Mouse (Mus musculus) embryonic fibroblast, embryonic 13.5 days (primary cell): ENCODE results near the gene Coro1a. TPM values are rescaled to one million over a fixed set of nuclear protein-coding genes. Genes with fewer than 3 reads are reported as not detected.
"Not testable (repeated sequence)": the region's sequence is repeated elsewhere in the genome, so short reads cannot be mapped to it uniquely, and the experiment has no call there.

Experiments used
- H3K27ac ChIP-seq: 2 replicates; pipeline ENCODE4 v1.5.1; 2012; ENCODE audit warnings: low read length, control low read depth, inconsistent platforms; ENCODE audit not compliant: insufficient read depth
- H3K4me1 ChIP-seq: 2 replicates; pipeline ENCODE4 v1.6.1; 2011; ENCODE audit warnings: low read length; ENCODE audit not compliant: control insufficient read depth, insufficient read depth
- H3K4me3 ChIP-seq: 2 replicates; pipeline ENCODE4 v1.5.1; 2011; ENCODE audit warnings: mild to moderate bottlenecking, control low read depth, low read length; ENCODE audit not compliant: insufficient read depth
- CTCF ChIP-seq: IDR thresholded peaks from 2 replicates; pipeline ENCODE4 v1.5.1; 2011; ENCODE audit warnings: mild to moderate bottlenecking, control low read depth, low read length, moderate library complexity, borderline replicate concordance; ENCODE audit not compliant: insufficient read depth
- POLR2A ChIP-seq: IDR thresholded peaks from 2 replicates; pipeline ENCODE4 v1.6.1; 2011; ENCODE audit warnings: low read depth, mild to moderate bottlenecking, control low read depth, low read length, moderate library complexity
- polyA plus RNA-seq: library from polyadenylated mRNA; stranded (reverse); fragments of >200 nt; gene quantifications from 2 replicates; pipeline ENCODE4 v1.2.4, GENCODE M21; 2011; ENCODE audit warnings: low read depth; ENCODE audit not compliant: missing spikeins, insufficient read length

The Coro1a gene
- polyA plus RNA-seq, 1 experiment = 6.5 TPM

DNA sequence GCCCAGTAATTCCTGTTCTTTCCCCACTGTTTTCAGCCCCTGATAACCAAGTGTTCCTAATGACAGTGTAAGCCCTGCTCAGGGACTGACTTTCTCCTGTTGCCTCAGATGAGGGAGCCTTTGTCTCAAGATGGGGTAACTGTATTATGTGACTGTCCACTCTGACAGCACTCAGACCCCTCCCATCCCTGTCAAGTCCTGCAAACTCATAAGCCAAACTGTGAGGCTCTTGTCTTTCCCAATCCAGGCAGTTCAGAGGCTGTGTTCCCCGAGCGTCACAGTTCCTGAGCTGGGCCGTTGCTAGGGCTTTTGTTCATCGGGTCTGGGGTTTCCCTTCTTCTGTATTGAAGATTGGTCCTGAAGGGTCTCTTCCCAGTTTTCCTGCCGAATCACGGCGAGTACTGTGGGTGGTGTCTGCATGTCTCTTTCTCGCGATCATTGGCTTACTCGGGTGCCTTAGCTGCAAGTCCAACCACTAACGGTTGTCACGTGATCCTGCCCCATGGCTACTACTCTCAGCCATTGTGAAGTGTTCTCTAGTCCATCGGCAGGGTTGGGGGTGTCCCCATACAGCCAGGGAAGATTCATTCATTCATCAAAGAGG, 32.6 kb upstream of the Coro1a start:
- Histone ChIP-seq H3K4me3 (no peak overlapping the region), H3K27ac (no peak overlapping the region), H3K4me1 (no peaks in the 10 kb centered on the region)
- TF ChIP-seq POLR2A (no peak), CTCF (no peak)

GRCm38 (mm10) chr7:126739551-126739950, 32.0 kb upstream of the Coro1a start:
- H3K4me1 ChIP-seq = no peaks in the 10 kb centered on the region
- TF ChIP-seq POLR2A (no peak), CTCF (no peak)
- no peak overlapping the region for H3K27ac ChIP-seq
- H3K4me3 ChIP-seq = no peak overlapping the region

DNA sequence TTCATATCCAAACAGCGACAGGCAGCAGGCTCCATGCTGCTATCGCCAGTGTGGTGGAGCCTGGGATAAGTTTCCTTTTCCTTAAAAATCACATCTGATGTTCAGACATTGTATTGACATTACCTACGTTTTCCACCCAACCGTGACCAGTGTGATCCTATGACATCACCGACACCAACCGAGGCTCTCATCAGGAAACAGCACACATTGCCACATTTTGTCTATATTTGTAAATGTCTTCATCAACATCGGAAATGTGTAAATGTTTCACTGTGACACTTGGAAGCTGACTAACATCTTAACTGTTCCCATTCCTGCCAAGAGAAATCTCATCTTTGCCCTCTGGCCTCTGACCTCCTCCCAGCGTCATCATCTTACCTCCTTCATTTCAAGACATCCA, 28.5 kb upstream of the Coro1a start:
- H3K4me3 ChIP-seq = no peak overlapping the region
- TF ChIP-seq POLR2A (no peak), CTCF (no peak)
- H3K27ac ChIP-seq = no peak overlapping the region
- no peaks in the 10 kb centered on the region for H3K4me1 ChIP-seq

- H3K27ac ChIP-seq, H3K4me1 ChIP-seq, H3K4me3 ChIP-seq: not testable (repeated sequence)
These were observed 22.7 kb upstream of the Coro1a start for GRCm38 (mm10) chr7:126730256-126730789.

DNA sequence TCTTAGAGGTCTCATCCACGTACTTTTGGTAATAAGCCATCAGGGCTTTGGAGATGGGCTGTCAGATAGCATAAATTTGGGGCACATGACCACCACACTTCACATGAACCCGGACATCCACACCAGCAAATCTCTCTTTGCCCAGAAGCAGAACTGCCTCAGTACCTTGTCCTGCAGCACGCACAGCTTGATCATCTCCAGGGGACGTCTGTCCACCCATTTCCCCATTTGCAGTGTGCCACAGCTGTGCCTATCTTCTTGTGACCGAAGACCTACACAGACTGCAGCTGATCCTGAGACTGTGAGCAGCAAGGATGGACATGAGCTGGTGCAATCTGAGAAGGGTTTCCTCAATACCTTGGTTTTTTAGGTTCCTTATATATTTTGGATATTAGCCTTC, 18.1 kb upstream of the Coro1a start:
- H3K27ac ChIP-seq = no peak overlapping the region
- no peak overlapping the region for H3K4me3 ChIP-seq
- H3K4me1 ChIP-seq = no peaks in the 10 kb centered on the region
- TF ChIP-seq CTCF = no peak

DNA sequence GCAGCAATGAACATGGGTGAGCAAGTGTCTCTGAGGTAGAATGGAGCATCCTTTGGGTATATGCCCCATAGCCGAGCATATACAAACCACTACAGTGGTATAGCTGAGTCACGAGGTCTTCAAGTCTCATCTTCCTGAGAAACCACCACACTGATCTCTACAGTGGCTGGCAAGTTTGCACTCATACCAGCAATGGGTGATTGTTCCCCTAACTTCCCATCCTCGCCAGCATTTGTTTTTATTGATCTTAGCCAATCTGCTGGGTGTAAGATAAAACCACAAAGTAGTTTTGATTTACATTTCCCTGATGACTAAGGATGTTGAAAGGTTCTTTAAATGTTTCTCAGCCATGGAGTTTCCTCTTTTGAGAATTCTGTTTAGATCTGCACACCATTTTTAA, 17.5 kb upstream of the Coro1a start:
- no peak overlapping the region for H3K27ac ChIP-seq
- no peak for TF ChIP-seq CTCF
- no peak for TF ChIP-seq POLR2A
- no peaks in the 10 kb centered on the region for H3K4me1 ChIP-seq
- no peak overlapping the region for H3K4me3 ChIP-seq

DNA sequence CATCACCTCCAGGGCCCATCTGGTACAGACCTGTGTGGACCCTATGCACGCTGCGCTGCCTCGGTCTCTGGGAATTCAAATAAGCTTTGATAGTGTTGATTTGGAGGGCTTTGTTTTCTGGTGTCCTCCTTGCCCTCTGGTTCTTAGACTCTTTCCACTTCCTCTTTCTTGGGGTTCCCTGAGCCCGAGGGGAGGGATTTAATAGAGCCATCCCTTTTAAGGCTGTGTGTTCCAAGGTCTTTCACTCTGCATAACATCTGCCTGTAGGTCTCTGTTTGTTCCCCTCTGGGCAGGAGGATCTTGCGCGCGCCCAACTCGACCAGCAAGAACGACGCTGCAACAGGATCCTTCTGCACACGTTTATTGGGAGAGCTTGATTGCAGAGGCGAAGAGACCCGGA, 14.0 kb upstream of the Coro1a start:
- TF ChIP-seq POLR2A (no peak), CTCF (no peak)
- H3K4me1 ChIP-seq = no peaks in the 10 kb centered on the region

DNA sequence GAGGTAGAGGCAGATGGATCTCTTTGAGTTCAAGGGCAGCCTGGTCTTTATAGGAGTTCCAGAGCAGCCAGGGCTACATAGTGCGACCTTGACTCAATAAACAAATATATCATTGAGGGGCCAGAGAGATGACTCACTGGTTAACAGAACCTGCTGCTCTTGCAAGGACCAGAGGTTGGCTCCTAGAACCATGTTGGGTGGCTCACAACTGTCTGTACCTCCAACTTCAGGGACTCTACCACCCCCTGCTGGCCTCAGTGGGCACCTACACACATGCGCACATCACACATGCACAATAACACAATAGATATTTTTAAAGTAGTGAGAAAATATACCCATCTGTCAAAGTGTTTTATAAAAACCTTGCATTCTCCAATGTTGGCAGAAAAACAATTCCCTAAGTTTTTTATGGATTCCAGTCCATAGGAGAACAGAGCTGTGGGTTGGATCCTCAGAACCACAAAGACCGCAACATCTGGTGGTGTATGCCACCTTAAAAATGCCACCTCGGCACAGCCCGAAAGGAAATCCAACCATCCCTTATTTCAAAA, 11.3 kb upstream of the Coro1a start:
- TF ChIP-seq POLR2A = no peak
- peak; percentile 24; the same call in 1 of the 2 replicates for TF ChIP-seq CTCF
- H3K4me3 ChIP-seq = no peak overlapping the region

More for the DNA sequence above, 14.0 kb upstream of the Coro1a start:
- H3K4me3 ChIP-seq = no peak overlapping the region
- H3K27ac ChIP-seq = no peak overlapping the region

GRCm38 (mm10) chr7:126717566-126717965, 10.0 kb upstream of the Coro1a start:
- H3K4me3 ChIP-seq = no peak overlapping the region
- TF ChIP-seq POLR2A (no peak), CTCF (no peak)
- no peaks in the 10 kb centered on the region for H3K4me1 ChIP-seq
- H3K27ac ChIP-seq = no peak overlapping the region

More for the DNA sequence above, 11.3 kb upstream of the Coro1a start:
- H3K27ac ChIP-seq = no peak overlapping the region
- no peaks in the 10 kb centered on the region for H3K4me1 ChIP-seq

- Histone ChIP-seq H3K4me3 (no peak overlapping the region), H3K27ac (no peak overlapping the region), H3K4me1 (no peaks in the 10 kb centered on the region)
- no peak for TF ChIP-seq CTCF
- no peak for TF ChIP-seq POLR2A
These were observed 8.1 kb upstream of the Coro1a start for GRCm38 (mm10) chr7:126715679-126716078.

- Histone ChIP-seq H3K27ac (no peak overlapping the region), H3K4me1 (no peaks in the 10 kb centered on the region), H3K4me3 (no peak overlapping the region)
- no peak for TF ChIP-seq POLR2A
- TF ChIP-seq CTCF = no peak
These were observed 4.3 kb upstream of the Coro1a start for GRCm38 (mm10) chr7:126711910-126712309.
